Mouse (Mus musculus): ENCODE measurements around the gene Il1r2. TPM values are rescaled to one million over a fixed set of nuclear protein-coding genes. Genes with fewer than 3 reads are reported as not detected.

Il1r2 gene
- polyA plus RNA-seq, 1 experiment from 2014 or later, result 1.2 TPM

DNA sequence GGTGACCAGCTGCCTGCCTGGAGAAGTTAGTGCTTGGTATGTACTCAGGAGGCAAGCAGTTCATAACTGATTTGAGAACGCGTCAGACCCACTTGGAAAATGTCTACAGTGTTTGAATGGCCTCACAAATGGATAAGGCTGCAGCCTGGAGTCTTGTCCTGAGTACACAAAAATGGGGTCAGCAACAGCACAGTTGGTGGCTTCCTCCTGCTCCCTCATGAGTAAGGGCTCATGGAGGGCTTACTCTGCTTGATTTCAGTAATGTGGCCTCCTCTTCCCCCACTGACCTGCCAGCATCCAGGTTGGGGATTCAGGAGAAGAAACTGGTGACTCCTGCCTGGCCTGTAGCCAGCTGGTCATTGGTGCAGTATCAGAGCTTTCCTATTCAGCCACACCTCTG is 42.3 kb upstream of the Il1r2 start:
- Histone ChIP-seq H3K4me3 (ENCODE audit: low read depth, low read length) (no peak overlapping the region), H3K27ac (ENCODE audit: low read length) (no peak overlapping the region), H3K9ac (ENCODE audit: low read depth, low read length) (no peak overlapping the region), H3K4me2 (ENCODE audit: low read length) (no peak overlapping the region), H3K27me3 (ENCODE audit: control insufficient read depth, insufficient read depth, low read depth, low read length) (no peaks in the 10 kb centered on the region), H3K9me3 (replicated peaks; ENCODE audit: control insufficient read depth, low read length, poor library complexity, severe bottlenecking) (no peaks in the 10 kb centered on the region), H3K36me3 (ENCODE audit: control insufficient read depth, insufficient read depth, low read length) (peaks cover 2% of the 10 kb centered on the region; the same call in 1 of the 2 replicates), H3K4me1 (ENCODE audit: control insufficient read depth, insufficient read depth, low read length) (no peaks in the 10 kb centered on the region)
- no peak for ATAC-seq
- 98% methylated on average over 2 of the region's 2 CpGs for WGBS

DNA sequence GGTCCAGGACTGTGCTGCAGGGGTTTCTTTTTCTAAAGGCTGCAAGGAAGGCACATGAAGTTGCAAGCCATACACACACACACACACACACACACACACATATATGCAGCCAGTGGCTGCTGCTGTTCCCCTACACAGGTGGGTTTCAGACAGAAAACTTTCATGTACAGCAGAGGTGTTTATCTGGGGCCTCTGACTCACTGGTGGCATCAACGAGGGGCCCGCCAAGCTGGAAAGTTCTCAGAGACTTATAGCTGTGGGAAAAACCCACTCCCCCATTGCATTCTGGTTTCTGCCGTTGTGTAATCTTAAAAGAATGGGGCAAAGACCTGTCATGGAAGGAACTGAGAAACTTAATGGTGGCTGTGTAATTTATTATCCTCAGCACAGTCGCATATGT is 40.6 kb upstream of the Il1r2 start:
- no peaks in the 10 kb centered on the region for H3K36me3 ChIP-seq (ENCODE audit: control insufficient read depth, insufficient read depth, low read length)
- H3K4me1 ChIP-seq (ENCODE audit: control insufficient read depth, insufficient read depth, low read length), result no peaks in the 10 kb centered on the region
- no peak overlapping the region for H3K9ac ChIP-seq (ENCODE audit: low read depth, low read length)
- no peak overlapping the region for H3K27ac ChIP-seq (ENCODE audit: low read length)
- H3K4me3 ChIP-seq (ENCODE audit: low read depth, low read length), result no peak overlapping the region
- no peaks in the 10 kb centered on the region for H3K9me3 ChIP-seq (replicated peaks; ENCODE audit: control insufficient read depth, low read length, poor library complexity, severe bottlenecking)
- no peaks in the 10 kb centered on the region for H3K27me3 ChIP-seq (ENCODE audit: control insufficient read depth, insufficient read depth, low read depth, low read length)
- no peak overlapping the region for H3K4me2 ChIP-seq (ENCODE audit: low read length)
- ATAC-seq, result no peak
- 91% methylated on average over 4 of the region's 4 CpGs for WGBS

- Histone ChIP-seq H3K27me3 (ENCODE audit: control insufficient read depth, insufficient read depth, low read depth, low read length) (no peaks in the 10 kb centered on the region), H3K4me2 (ENCODE audit: low read length) (no peak overlapping the region), H3K4me3 (ENCODE audit: low read depth, low read length) (no peak overlapping the region), H3K9ac (ENCODE audit: low read depth, low read length) (no peak overlapping the region), H3K4me1 (ENCODE audit: control insufficient read depth, insufficient read depth, low read length) (no peaks in the 10 kb centered on the region), H3K9me3 (replicated peaks; ENCODE audit: control insufficient read depth, low read length, poor library complexity, severe bottlenecking) (no peaks in the 10 kb centered on the region), H3K27ac (ENCODE audit: low read length) (no peak overlapping the region), H3K36me3 (ENCODE audit: control insufficient read depth, insufficient read depth, low read length) (no peaks in the 10 kb centered on the region)
- WGBS, result 64% methylated on average over 12 of the region's 12 CpGs
- ATAC-seq, result no peak
Observed at GRCm38 (mm10) chr1:40033743-40034420, 40.0 kb upstream of the Il1r2 start.

DNA sequence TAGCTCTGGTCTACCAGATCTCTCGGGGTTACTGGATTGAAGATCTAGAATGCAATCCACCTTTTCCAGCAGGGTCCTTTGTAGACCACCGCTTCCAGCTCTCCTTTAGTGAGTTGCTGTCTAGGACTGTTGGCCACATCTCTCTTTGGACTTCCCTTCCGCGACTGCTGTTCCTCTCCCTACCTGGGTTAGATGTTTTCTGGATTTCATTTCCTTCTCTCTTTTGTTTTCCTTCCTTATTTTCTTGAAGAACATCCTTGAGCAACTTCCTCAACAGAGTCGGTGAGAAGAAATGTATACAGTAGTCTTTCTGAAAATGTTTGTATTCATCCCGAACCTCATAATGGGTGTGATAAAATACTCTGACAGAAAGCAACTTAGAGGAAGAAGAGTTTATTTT is 36.0 kb upstream of the Il1r2 start:
- no peak for ATAC-seq
- Histone ChIP-seq H3K9ac (ENCODE audit: low read depth, low read length) (no peak overlapping the region), H3K4me2 (ENCODE audit: low read length) (no peak overlapping the region), H3K36me3 (ENCODE audit: control insufficient read depth, insufficient read depth, low read length) (no peaks in the 10 kb centered on the region), H3K9me3 (replicated peaks; ENCODE audit: control insufficient read depth, low read length, poor library complexity, severe bottlenecking) (no peaks in the 10 kb centered on the region), H3K4me1 (ENCODE audit: control insufficient read depth, insufficient read depth, low read length) (no peaks in the 10 kb centered on the region), H3K27me3 (ENCODE audit: control insufficient read depth, insufficient read depth, low read depth, low read length) (no peaks in the 10 kb centered on the region), H3K27ac (ENCODE audit: low read length) (no peak overlapping the region), H3K4me3 (ENCODE audit: low read depth, low read length) (no peak overlapping the region)
- 89% methylated on average over 6 of the region's 6 CpGs for WGBS

DNA sequence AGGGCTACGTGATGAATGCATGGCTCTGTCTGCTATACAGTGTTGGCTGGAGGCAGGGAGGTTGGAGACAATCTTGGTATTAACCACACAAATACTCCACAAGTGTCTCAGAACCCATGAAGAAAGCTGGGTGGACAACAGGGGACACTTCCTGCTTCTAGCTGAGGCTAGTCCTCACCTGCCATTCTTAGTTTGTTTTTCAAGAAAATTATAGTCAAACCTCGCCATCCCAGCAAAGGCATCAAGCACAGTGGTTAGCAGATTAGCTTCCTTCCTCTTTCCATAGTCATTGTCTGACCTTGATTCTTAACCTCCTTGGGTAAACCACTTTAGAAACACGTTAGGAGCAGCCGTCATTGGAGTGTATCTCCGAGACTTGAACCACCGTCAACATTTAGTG is 28.2 kb upstream of the Il1r2 start:
- Histone ChIP-seq H3K9me3 (replicated peaks; ENCODE audit: control insufficient read depth, low read length, poor library complexity, severe bottlenecking) (no peaks in the 10 kb centered on the region; the same call in 1 of the 2 replicates), H3K4me1 (ENCODE audit: control insufficient read depth, insufficient read depth, low read length) (no peaks in the 10 kb centered on the region), H3K9ac (ENCODE audit: low read depth, low read length) (no peak overlapping the region), H3K4me2 (ENCODE audit: low read length) (no peak overlapping the region), H3K27ac (ENCODE audit: low read length) (no peak overlapping the region), H3K36me3 (ENCODE audit: control insufficient read depth, insufficient read depth, low read length) (no peaks in the 10 kb centered on the region), H3K4me3 (ENCODE audit: low read depth, low read length) (no peak overlapping the region), H3K27me3 (ENCODE audit: control insufficient read depth, insufficient read depth, low read depth, low read length) (no peaks in the 10 kb centered on the region)
- no peak for ATAC-seq
- 91% methylated on average over 6 of the region's 6 CpGs for WGBS

DNA sequence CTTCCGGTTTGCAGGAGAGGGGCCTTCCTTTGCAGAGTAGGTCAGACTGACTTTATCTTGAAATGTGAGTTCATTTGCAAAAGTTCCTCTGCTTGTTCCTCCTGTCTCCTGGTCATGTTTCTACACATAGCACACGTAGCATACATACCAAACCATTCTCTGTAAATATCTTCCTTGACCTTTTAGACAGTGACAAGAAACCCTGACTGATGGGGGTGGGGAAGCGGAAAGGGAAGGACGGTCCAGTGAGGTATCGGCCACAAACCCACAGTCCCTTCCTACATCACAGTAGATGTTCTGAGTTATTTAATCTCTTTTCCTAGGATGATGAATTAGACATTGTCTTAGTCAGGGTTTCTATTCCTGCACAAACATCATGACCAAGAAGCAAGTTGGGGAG is 27.3 kb upstream of the Il1r2 start:
- no peak overlapping the region for H3K4me3 ChIP-seq (ENCODE audit: low read depth, low read length)
- H3K27me3 ChIP-seq (ENCODE audit: control insufficient read depth, insufficient read depth, low read depth, low read length), result no peaks in the 10 kb centered on the region
- ATAC-seq, result no peak
- H3K9ac ChIP-seq (ENCODE audit: low read depth, low read length), result no peak overlapping the region
- no peaks in the 10 kb centered on the region for H3K36me3 ChIP-seq (ENCODE audit: control insufficient read depth, insufficient read depth, low read length)
- no peak overlapping the region for H3K27ac ChIP-seq (ENCODE audit: low read length)
- WGBS, result 87% methylated on average over 5 of the region's 5 CpGs
- H3K4me1 ChIP-seq (ENCODE audit: control insufficient read depth, insufficient read depth, low read length), result no peaks in the 10 kb centered on the region
- no peak overlapping the region for H3K4me2 ChIP-seq (ENCODE audit: low read length)
- no peaks in the 10 kb centered on the region; the same call in 1 of the 2 replicates for H3K9me3 ChIP-seq (replicated peaks; ENCODE audit: control insufficient read depth, low read length, poor library complexity, severe bottlenecking)

DNA sequence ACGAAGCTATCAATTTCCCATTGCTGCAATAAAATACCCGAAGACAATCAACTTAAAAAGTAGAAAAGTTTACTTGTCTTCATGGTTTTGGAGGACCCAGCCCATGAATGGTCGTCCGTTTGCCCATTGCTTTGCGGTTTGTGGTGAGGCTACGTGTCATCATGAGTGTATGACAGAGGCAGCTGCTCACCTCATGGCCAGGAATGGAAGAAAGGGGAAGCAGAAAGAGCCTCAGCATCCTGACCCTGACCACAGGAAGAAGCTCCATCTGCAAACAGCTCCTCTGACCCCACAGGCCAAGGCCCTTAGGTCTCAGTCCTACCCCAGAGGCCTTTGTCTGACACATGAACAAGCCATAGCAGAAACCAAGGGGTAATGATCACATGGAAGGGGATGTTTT is 22.7 kb upstream of the Il1r2 start:
- H3K4me3 ChIP-seq (ENCODE audit: low read depth, low read length), result no peak overlapping the region
- no peaks in the 10 kb centered on the region for H3K27me3 ChIP-seq (ENCODE audit: control insufficient read depth, insufficient read depth, low read depth, low read length)
- H3K9ac ChIP-seq (ENCODE audit: low read depth, low read length), result no peak overlapping the region
- ATAC-seq, result no peak
- H3K4me2 ChIP-seq (ENCODE audit: low read length), result no peak overlapping the region
- no peaks in the 10 kb centered on the region for H3K9me3 ChIP-seq (replicated peaks; ENCODE audit: control insufficient read depth, low read length, poor library complexity, severe bottlenecking)
- no peak overlapping the region for H3K27ac ChIP-seq (ENCODE audit: low read length)
- H3K4me1 ChIP-seq (ENCODE audit: control insufficient read depth, insufficient read depth, low read length), result no peaks in the 10 kb centered on the region
- 94% methylated on average over 6 of the region's 6 CpGs for WGBS
- no peaks in the 10 kb centered on the region for H3K36me3 ChIP-seq (ENCODE audit: control insufficient read depth, insufficient read depth, low read length)

- H3K4me2 ChIP-seq (ENCODE audit: low read length), result no peak overlapping the region
- no peaks in the 10 kb centered on the region for H3K4me1 ChIP-seq (ENCODE audit: control insufficient read depth, insufficient read depth, low read length)
- no peaks in the 10 kb centered on the region for H3K9me3 ChIP-seq (replicated peaks; ENCODE audit: control insufficient read depth, low read length, poor library complexity, severe bottlenecking)
- H3K4me3 ChIP-seq (ENCODE audit: low read depth, low read length), result no peak overlapping the region
- no peaks in the 10 kb centered on the region for H3K27me3 ChIP-seq (ENCODE audit: control insufficient read depth, insufficient read depth, low read depth, low read length)
- no peak overlapping the region for H3K9ac ChIP-seq (ENCODE audit: low read depth, low read length)
- 77% methylated on average over 8 of the region's 8 CpGs for WGBS
- ATAC-seq, result no peak
- no peak overlapping the region for H3K27ac ChIP-seq (ENCODE audit: low read length)
- H3K36me3 ChIP-seq (ENCODE audit: control insufficient read depth, insufficient read depth, low read length), result no peaks in the 10 kb centered on the region
Observed at GRCm38 (mm10) chr1:40052156-40052555, 21.7 kb upstream of the Il1r2 start.

DNA sequence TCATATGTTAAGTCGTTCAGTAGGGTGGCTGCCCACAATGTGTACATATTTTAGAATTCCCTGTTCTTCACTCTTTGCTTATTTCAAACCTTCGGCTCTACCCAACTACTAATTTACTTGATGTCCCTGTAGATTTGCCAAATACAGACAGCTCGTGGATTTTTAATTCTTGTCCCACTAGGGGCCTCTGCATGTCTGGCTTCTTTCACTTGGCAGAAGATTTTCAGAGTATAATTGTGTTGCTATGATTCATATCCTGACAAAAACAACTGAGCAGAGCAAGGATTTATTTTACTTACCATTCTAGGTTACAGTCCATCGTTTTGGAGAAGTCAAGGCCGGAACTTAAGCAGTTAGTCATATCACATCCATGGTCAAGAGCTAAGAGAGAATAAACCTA is 20.8 kb upstream of the Il1r2 start:
- no peaks in the 10 kb centered on the region for H3K4me1 ChIP-seq (ENCODE audit: control insufficient read depth, insufficient read depth, low read length)
- H3K27me3 ChIP-seq (ENCODE audit: control insufficient read depth, insufficient read depth, low read depth, low read length), result no peaks in the 10 kb centered on the region
- no peak for ATAC-seq
- no peak overlapping the region for H3K9ac ChIP-seq (ENCODE audit: low read depth, low read length)
- WGBS, result 85% methylated on average over 5 of the region's 5 CpGs
- no peak overlapping the region for H3K27ac ChIP-seq (ENCODE audit: low read length)
- no peak overlapping the region for H3K4me3 ChIP-seq (ENCODE audit: low read depth, low read length)
- no peaks in the 10 kb centered on the region for H3K9me3 ChIP-seq (replicated peaks; ENCODE audit: control insufficient read depth, low read length, poor library complexity, severe bottlenecking)
- H3K36me3 ChIP-seq (ENCODE audit: control insufficient read depth, insufficient read depth, low read length), result no peaks in the 10 kb centered on the region
- H3K4me2 ChIP-seq (ENCODE audit: low read length), result no peak overlapping the region

Data from midbrain, embryonic 16.5 days (tissue).